Mouse (Mus musculus): ENCODE results near the gene Ptprr. TPM values are rescaled to one million over a fixed set of nuclear protein-coding genes. Genes with fewer than 3 reads are reported as not detected.

The Ptprr gene
- polyA plus RNA-seq, 1 experiment from 2014 or later: 0.21 TPM

DNA sequence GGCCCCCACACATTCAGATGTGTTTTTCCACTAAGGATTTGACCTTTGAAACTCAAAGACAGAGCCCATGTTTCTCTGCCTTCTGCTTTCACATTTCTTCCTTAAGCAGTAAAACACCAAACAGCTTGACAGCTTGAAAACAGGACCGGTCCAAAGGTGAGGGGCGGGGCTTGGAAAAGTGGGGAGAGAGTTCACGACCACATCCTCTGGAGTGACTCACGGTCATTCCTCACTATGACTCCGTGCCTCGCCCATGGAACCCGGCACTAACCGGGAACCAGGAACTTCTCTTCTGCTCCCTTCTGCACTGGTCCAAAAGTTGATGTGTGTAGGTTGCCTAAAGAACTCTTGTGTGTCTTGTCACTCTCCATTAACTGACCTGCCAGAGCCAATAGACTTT lies 174.3 kb downstream of the Ptprr start:
- no peaks in the 10 kb centered on the region for H3K36me3 ChIP-seq (ENCODE audit: insufficient read depth)
- no peak overlapping the region for H3K27ac ChIP-seq (ENCODE audit: low read depth)
- ATAC-seq (ENCODE audit: insufficient read depth) (no peak), DNase-seq (no peak)
- no peak overlapping the region for H3K9ac ChIP-seq
- no peak for TF ChIP-seq CTCF (IDR thresholded peaks at IDR 0.05; ENCODE audit: low read depth)
- no peaks in the 10 kb centered on the region for H3K9me3 ChIP-seq (ENCODE audit: low read depth, low read length)
- no peaks in the 10 kb centered on the region for H3K27me3 ChIP-seq (ENCODE audit: insufficient read depth, low read length)
- H3K4me2 ChIP-seq: no peak overlapping the region
- WGBS: 76% methylated on average over 8 of the region's 8 CpGs
- H3K4me1 ChIP-seq (ENCODE audit: insufficient read depth): no peaks in the 10 kb centered on the region
- no peak overlapping the region for H3K4me3 ChIP-seq (ENCODE audit: low read depth, low read length)

- Histone ChIP-seq H3K27ac (ENCODE audit: low read depth) (no peak overlapping the region), H3K27me3 (ENCODE audit: insufficient read depth, low read length) (no peaks in the 10 kb centered on the region), H3K4me2 (no peak overlapping the region), H3K36me3 (ENCODE audit: insufficient read depth) (no peaks in the 10 kb centered on the region), H3K9me3 (ENCODE audit: low read depth, low read length) (no peaks in the 10 kb centered on the region), H3K9ac (no peak overlapping the region), H3K4me3 (ENCODE audit: low read depth, low read length) (no peak overlapping the region), H3K4me1 (ENCODE audit: insufficient read depth) (no peaks in the 10 kb centered on the region)
- ATAC-seq (ENCODE audit: insufficient read depth) (no peak), DNase-seq (no peak)
- WGBS: 49% methylated on average over 8 of the region's 8 CpGs
- TF ChIP-seq CTCF (IDR thresholded peaks at IDR 0.05; ENCODE audit: low read depth): no peak
These were observed 176.4 kb downstream of the Ptprr start for GRCm38 (mm10) chr10:116194409-116194808.

DNA sequence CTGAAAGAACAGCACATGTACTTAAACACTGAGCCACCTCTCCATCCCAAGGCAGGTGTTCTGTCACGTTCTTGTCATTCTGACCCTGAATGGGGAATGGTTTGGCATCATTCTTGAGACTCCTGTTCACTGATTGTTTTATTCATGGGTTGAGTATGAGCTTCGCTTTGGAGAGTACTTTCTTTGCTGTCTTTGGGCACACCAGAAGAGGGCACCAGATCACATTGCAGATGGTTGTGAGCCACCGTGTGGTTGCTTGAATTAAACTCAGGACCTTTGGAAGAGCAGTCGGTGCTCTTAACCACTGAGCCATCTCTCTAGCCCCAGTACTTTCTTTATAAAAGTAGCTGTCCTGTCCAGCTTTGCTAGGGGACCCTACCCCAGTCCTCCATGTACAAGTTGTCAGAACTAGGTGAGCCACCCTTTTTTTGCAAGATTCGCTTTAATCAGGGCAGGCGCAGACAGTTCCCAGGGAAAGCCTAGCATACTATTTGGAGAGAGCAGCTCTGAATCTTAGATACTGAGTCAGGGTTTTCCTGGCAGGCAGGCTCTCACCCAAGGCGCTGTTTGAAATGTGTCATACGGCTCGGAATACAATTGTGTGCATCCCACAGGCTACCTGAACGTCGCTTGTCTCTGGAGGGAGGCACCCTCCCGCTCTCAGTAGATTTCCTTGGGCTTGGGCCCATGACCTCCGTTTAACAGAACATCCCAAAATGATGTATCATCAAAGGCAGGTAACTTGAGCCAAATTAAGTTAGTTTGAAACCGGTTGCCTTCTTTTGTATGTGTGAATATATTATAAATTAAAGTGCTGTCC lies 178.8 kb downstream of the Ptprr start:
- ATAC-seq (ENCODE audit: insufficient read depth) (peak; percentile 35), DNase-seq (peak; percentile 37)
- 22% methylated on average over 14 of the region's 14 CpGs for WGBS
- H3K4me2 ChIP-seq: peak overlapping the region; percentile 40; the same call in 1 of the 2 replicates
- peak; percentile 52 for TF ChIP-seq CTCF (IDR thresholded peaks at IDR 0.05; ENCODE audit: low read depth)
- H3K4me3 ChIP-seq (ENCODE audit: low read depth, low read length): no peak overlapping the region
- no peaks in the 10 kb centered on the region for H3K4me1 ChIP-seq (ENCODE audit: insufficient read depth)
- no peaks in the 10 kb centered on the region for H3K36me3 ChIP-seq (ENCODE audit: insufficient read depth)
- no peak overlapping the region for H3K9ac ChIP-seq
- H3K27ac ChIP-seq (ENCODE audit: low read depth): no peak overlapping the region
- H3K27me3 ChIP-seq (ENCODE audit: insufficient read depth, low read length): no peaks in the 10 kb centered on the region
- no peaks in the 10 kb centered on the region for H3K9me3 ChIP-seq (ENCODE audit: low read depth, low read length)

GRCm38 (mm10) chr10:116197416-116197939 lies 179.5 kb downstream of the Ptprr start:
- Histone ChIP-seq H3K9me3 (ENCODE audit: low read depth, low read length) (no peaks in the 10 kb centered on the region), H3K4me3 (ENCODE audit: low read depth, low read length) (no peak overlapping the region), H3K9ac (no peak overlapping the region), H3K27ac (ENCODE audit: low read depth) (no peak overlapping the region), H3K4me2 (peak overlapping the region; percentile 40; the same call in 1 of the 2 replicates), H3K36me3 (ENCODE audit: insufficient read depth) (no peaks in the 10 kb centered on the region), H3K4me1 (ENCODE audit: insufficient read depth) (no peaks in the 10 kb centered on the region), H3K27me3 (ENCODE audit: insufficient read depth, low read length) (no peaks in the 10 kb centered on the region)
- peak; percentile 69 for TF ChIP-seq CTCF (IDR thresholded peaks at IDR 0.05; ENCODE audit: low read depth)
- 13% methylated on average over 4 of the region's 4 CpGs for WGBS
- peak; percentile 53; the same call in 1 of the 2 replicates for ATAC-seq (ENCODE audit: insufficient read depth)
- DNase-seq: peak; percentile 94

DNA sequence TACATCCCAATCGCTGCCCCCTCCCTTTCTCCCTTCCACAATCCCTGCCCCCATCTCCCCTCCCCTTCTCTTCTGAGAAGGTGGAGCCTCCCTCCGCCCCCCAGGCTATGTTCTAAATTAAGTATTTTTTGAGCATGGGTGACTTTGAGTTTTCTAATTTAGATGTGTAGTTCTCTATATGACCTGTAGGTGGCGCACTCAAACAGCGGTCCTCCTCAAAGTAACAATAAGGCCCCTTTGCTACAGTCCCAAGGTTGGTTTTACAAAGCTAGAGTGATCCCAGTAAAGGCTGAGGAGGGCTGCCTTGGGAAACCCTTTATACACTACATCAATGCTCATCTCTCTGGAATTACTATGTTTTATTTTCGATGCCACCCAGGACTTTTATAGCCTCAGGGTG lies 181.0 kb downstream of the Ptprr start:
- DNase-seq (peak; percentile 70), ATAC-seq (ENCODE audit: insufficient read depth) (no peak)
- Histone ChIP-seq H3K9ac (no peak overlapping the region), H3K27me3 (ENCODE audit: insufficient read depth, low read length) (no peaks in the 10 kb centered on the region), H3K4me2 (no peak overlapping the region), H3K9me3 (ENCODE audit: low read depth, low read length) (no peaks in the 10 kb centered on the region), H3K27ac (ENCODE audit: low read depth) (no peak overlapping the region), H3K4me1 (ENCODE audit: insufficient read depth) (no peaks in the 10 kb centered on the region), H3K4me3 (ENCODE audit: low read depth, low read length) (no peak overlapping the region), H3K36me3 (ENCODE audit: insufficient read depth) (no peaks in the 10 kb centered on the region)
- TF ChIP-seq CTCF (IDR thresholded peaks at IDR 0.05; ENCODE audit: low read depth): peak; percentile 76
- 28% methylated on average over 5 of the region's 5 CpGs for WGBS

GRCm38 (mm10) chr10:116201542-116201941 lies 183.5 kb downstream of the Ptprr start:
- no peaks in the 10 kb centered on the region for H3K27me3 ChIP-seq (ENCODE audit: insufficient read depth, low read length)
- no peak for ATAC-seq (ENCODE audit: insufficient read depth)
- no peaks in the 10 kb centered on the region for H3K9me3 ChIP-seq (ENCODE audit: low read depth, low read length)
- no peak overlapping the region for H3K4me3 ChIP-seq (ENCODE audit: low read depth, low read length)
- no peak overlapping the region for H3K9ac ChIP-seq
- H3K36me3 ChIP-seq (ENCODE audit: insufficient read depth): no peaks in the 10 kb centered on the region
- H3K4me1 ChIP-seq (ENCODE audit: insufficient read depth): no peaks in the 10 kb centered on the region
- TF ChIP-seq CTCF (IDR thresholded peaks at IDR 0.05; ENCODE audit: low read depth): no peak
- H3K4me2 ChIP-seq: no peak overlapping the region
- H3K27ac ChIP-seq (ENCODE audit: low read depth): no peak overlapping the region
- no peak for DNase-seq
- WGBS: 76% methylated on average over 8 of the region's 8 CpGs

DNA sequence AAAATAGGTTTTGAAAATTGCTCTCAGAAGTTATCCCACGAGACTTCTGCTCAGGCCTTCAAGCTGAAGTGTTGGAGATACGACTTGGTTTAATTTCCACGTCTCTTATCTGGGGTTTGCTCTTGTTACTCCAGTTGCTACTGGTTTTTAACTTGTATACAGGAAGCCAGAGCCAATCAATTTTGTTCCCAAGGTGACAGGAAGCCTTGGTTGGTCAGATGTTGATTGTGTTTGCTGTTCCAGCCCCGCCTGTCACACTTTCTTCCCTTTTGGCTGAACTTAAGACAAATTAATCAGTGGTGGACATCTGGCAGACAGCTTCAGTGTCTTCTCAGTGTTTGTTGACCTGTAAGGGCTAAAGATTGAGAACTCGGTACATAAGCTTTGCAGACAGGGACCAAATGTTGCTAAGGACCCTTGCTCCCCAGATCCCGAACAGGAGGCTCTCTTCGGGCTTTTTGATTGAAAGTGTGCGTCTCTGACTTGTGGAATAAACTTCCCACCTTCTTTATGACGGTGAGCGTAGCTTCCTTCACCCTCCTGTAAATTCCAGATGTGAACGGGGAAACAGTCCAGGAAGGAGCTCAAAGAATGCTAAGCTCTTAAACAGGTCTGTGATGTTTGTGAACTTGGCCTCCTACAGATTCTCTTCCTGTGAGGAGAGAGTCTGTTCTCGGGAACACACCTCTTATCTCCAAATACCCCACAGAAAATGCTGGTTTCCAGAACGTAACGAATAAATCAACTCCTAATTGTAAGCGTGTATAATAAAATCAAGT lies 187.8 kb downstream of the Ptprr start:
- H3K9me3 ChIP-seq (ENCODE audit: low read depth, low read length): no peaks in the 10 kb centered on the region
- no peak overlapping the region for H3K4me2 ChIP-seq
- H3K36me3 ChIP-seq (ENCODE audit: insufficient read depth): no peaks in the 10 kb centered on the region
- H3K27me3 ChIP-seq (ENCODE audit: insufficient read depth, low read length): no peaks in the 10 kb centered on the region
- H3K9ac ChIP-seq: no peak overlapping the region
- H3K4me1 ChIP-seq (ENCODE audit: insufficient read depth): no peaks in the 10 kb centered on the region
- no peak overlapping the region for H3K4me3 ChIP-seq (ENCODE audit: low read depth, low read length)
- DNase-seq: peak; percentile 73
- ATAC-seq (ENCODE audit: insufficient read depth): peak; percentile 57; the same call in 1 of the 2 replicates
- H3K27ac ChIP-seq (ENCODE audit: low read depth): no peak overlapping the region
- TF ChIP-seq CTCF (IDR thresholded peaks at IDR 0.05; ENCODE audit: low read depth): no peak
- WGBS: 16% methylated on average over 15 of the region's 15 CpGs

Measured in lung, embryonic 14.5 days (tissue).